Mouse (Mus musculus) forebrain, embryonic 10.5 days (tissue): Measurements from ENCODE around the gene A930033H14Rik. TPM values are rescaled to one million over a fixed set of nuclear protein-coding genes. Genes with fewer than 3 reads are reported as not detected.

Experiments
- DNase-seq: peaks from one replicate; pipeline ENCODE4 v3.0.0-alpha.2; 2017; ENCODE audit warnings: low spot score; ENCODE audit errors: extremely low spot score
- H3K27ac ChIP-seq: fragments of 300-500 bp; sonication (generic); 2 replicates; pipeline ENCODE4 v1.5.1; 2016; ENCODE audit warnings: mild to moderate bottlenecking
- H3K27me3 ChIP-seq: fragments of 300-500 bp; sonication (generic); 2 replicates; pipeline ENCODE4 v1.6.1; 2016; ENCODE audit warnings: mild to moderate bottlenecking; ENCODE audit not compliant: poor library complexity, severe bottlenecking
- H3K36me3 ChIP-seq: fragments of 300-500 bp; sonication (generic); replicated peaks from 2 replicates; pipeline ENCODE4 v1.6.1; 2016; ENCODE audit warnings: mild to moderate bottlenecking, moderate library complexity
- H3K4me1 ChIP-seq: fragments of 300-500 bp; sonication (generic); 2 replicates; pipeline ENCODE4 v1.6.1; 2016
- H3K4me3 ChIP-seq: fragments of 300-500 bp; sonication (generic); 2 replicates; pipeline ENCODE4 v1.5.1; 2016; ENCODE audit warnings: mild to moderate bottlenecking, moderate library complexity
- H3K9me3 ChIP-seq: fragments of 300-500 bp; sonication (generic); 2 replicates; pipeline ENCODE4 v1.6.1; 2016; ENCODE audit warnings: mild to moderate bottlenecking, moderate library complexity
- WGBS: fragments of 180-500 bp; shearing (Covaris S2); methylation state at CpG from one replicate; pipeline ENCODE4 v1.1.7; 2016; 5-methylcytosine and 5-hydroxymethylcytosine counted together
- polyA plus RNA-seq: library from polyadenylated mRNA; unstranded; fragments of >200 nt; fragmentation: Nextera tagmentation; extraction: Ambion mirVana; gene quantifications from 2 replicates; pipeline ENCODE4 v1.2.1, GENCODE M21; 2016

Gene A930033H14Rik
- polyA plus RNA-seq, 1 experiment from 2014 or later: 1.2 TPM

DNA sequence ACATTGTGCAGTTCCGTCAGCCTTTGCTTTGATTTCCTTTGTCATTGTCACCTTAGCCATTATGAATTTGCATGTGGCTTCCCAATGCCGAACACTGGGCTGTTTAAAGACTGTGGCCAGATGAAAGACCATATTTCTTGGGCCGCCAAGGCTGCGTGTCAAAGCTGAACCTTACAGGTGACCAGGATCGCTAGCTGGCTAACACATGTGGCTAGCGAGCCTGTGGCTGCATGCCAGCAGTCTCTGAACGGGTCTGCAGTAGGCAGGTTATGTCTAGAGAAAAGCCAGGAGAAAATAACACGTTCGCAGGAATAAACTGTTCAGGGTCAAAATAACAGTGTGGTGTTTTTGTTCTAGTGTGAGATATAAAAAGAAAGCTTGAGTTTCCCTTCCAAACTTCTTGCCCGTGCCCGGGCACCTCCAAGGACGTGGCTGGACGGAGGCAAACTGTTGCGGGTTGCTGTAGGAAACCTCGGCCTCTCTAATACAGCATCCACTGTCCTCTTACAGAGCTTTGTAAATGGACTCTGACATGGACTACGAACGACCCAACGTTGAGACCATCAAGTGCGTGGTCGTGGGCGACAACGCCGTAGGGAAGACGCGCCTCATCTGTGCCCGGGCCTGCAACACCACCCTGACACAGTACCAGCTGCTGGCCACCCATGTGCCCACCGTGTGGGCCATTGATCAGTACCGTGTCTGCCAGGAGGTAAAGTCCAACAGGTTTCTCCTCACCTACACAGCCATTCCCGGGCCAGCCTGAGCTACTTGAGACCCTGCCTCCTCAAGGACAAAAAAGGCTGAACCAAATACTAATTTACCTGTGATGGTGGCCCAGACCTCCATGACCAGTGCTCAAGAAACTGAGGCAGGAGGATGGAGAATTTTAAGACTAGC lies 35.6 kb upstream of the A930033H14Rik start:
- DNase-seq: no peak
- Histone ChIP-seq H3K27ac (no peak overlapping the region), H3K4me3 (no peak overlapping the region), H3K36me3 (peaks cover 22% of the 10 kb centered on the region), H3K4me1 (peaks cover 10% of the 10 kb centered on the region), H3K27me3 (no peaks in the 10 kb centered on the region), H3K9me3 (peaks cover 3% of the 10 kb centered on the region; the same call in 1 of the 2 replicates)
- 94% methylated on average over 29 of the region's 29 CpGs for WGBS

DNA sequence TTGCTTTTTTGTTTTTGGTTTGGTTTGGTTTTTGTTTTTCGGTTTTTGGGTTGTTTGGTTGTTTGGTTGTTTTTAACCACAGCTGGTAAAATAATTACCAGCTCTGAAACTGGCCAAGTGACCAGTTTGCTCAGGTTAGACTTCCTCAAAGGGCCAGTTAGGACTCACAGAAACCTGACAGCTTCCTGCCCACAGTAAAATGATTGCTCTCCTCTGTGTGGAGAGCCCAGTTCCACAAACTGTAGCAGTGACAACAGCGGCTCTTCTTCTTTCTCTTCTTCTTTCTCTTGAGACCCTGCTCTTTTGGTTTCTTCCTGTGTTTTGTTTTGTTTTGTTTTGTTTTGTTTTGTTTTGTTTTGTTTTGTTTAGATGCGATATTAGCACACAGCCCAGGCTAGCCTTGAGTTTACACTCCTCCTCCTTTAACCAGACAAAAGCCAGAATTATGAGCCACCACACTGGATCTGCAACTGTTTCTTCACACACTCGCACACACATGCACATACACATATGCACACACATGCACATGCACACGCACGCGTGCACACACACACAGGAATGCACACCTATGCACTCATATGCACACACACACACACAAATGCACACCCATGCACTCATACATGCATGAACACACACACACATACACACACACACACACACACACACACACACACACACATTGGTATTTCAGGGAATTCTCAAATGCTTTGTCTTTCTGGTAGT lies 34.6 kb upstream of the A930033H14Rik start:
- Histone ChIP-seq H3K4me1 (no peaks in the 10 kb centered on the region), H3K9me3 (peaks cover 3% of the 10 kb centered on the region; the same call in 1 of the 2 replicates), H3K27ac (no peak overlapping the region), H3K36me3 (peaks cover 22% of the 10 kb centered on the region), H3K4me3 (no peak overlapping the region), H3K27me3 (no peaks in the 10 kb centered on the region)
- DNase-seq: no peak
- 95% methylated on average over 7 of the region's 7 CpGs for WGBS

DNA sequence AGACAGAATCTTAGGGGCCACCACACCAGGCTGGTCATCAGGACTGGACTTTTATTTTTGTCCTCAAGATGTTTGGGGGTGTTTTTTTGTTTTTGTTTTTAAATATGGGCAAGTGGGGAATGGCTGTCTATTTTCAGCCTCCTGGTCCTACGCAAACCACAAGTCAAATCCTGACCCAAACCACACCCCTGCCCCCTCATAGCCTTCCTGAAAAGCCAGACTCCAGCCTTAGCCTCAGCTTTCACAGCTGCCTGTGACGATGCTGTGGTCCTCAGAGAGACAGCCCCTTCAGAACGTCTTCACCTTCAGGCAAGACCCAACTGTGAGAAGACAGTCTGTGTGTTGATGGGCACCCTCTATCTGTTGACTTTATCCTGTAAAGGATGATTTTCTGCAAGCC lies 33.9 kb upstream of the A930033H14Rik start:
- no peak overlapping the region for H3K4me3 ChIP-seq
- no peaks in the 10 kb centered on the region for H3K27me3 ChIP-seq
- peaks cover 20% of the 10 kb centered on the region for H3K36me3 ChIP-seq
- no peaks in the 10 kb centered on the region for H3K4me1 ChIP-seq
- WGBS: 82% methylated on average over 3 of the region's 3 CpGs
- peaks cover 3% of the 10 kb centered on the region; the same call in 1 of the 2 replicates for H3K9me3 ChIP-seq
- no peak for DNase-seq
- H3K27ac ChIP-seq: no peak overlapping the region

DNA sequence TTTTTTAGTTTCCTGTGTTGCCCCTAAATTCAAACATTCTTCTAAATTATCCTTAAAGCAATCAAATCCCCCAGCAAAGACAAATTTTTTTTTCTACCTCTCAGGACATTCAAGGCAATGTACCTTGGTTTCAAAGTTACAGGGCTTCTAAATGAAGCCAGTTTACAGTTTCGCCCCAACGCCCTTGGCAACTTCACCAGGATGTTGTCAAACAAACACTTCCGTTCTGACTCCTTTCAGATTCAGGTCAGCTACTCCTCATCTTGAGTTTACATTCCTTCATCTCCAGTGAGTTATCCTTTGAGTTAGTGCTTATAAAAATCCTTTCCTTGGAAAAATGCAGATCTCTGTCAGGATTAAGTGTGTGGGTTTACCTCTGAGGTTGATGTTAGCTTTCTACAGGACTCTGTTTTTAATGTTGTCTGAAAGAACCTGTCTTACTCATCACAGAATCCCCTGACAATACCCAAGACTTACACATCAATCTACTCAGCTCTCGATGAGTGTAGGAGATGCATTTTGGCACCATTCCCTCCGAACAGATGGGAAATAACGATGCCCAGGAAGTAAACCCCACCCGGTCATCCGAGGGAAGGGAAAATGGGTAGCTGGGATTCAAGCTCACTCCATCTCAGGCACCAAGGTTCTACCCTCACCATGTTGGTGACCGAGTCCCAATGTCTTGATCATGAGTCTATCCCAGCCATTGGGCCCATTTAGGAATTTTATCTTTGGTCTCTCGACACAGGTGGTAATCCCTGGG lies 33.2 kb upstream of the A930033H14Rik start:
- no peak overlapping the region for H3K4me3 ChIP-seq
- H3K9me3 ChIP-seq: peaks cover 3% of the 10 kb centered on the region; the same call in 1 of the 2 replicates
- H3K27ac ChIP-seq: no peak overlapping the region
- 94% methylated on average over 10 of the region's 10 CpGs for WGBS
- no peak for DNase-seq
- H3K4me1 ChIP-seq: no peaks in the 10 kb centered on the region
- no peaks in the 10 kb centered on the region for H3K27me3 ChIP-seq
- H3K36me3 ChIP-seq: peaks cover 20% of the 10 kb centered on the region

DNA sequence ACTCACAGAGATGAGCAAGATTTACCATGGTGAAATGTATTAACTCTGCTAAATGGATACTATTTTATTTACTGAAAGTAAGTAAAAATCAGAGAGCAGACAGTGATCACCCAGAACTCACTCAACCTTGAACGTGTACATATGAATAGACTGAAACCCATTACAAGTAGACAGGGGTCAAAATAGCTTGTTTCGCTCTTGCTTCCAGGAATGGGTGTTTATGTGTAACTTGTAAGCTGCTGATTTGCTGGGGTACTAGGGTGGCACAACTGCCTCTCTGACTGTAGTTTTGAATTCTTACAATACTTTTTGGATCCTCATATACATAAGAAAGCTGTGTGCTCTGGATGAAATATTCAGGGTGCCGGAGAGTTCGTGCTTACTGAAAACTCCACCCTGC lies 32.3 kb upstream of the A930033H14Rik start:
- Histone ChIP-seq H3K36me3 (peaks cover 13% of the 10 kb centered on the region), H3K4me1 (no peaks in the 10 kb centered on the region)
- WGBS: 93% methylated on average over 4 of the region's 4 CpGs

DNA sequence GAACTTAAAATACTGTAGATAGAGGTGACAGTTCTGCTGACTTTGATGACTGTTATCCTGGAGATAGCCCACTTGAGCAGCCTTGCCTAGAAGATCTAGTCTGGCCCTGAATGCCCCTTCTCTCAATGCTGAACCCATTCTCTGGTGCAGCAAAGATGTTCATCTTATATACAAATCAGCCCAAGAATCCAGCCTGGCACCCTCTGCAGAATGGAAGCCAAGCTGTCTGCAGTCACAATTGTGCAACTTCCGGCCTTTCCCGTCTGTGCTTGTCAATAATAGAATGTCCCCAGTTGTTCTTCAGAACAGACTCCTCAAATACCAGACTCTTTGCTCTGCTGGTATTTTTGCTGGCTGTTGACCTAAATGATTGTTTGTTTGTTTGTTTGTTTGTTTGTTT lies 27.6 kb upstream of the A930033H14Rik start:
- Histone ChIP-seq H3K27ac (no peak overlapping the region), H3K27me3 (no peaks in the 10 kb centered on the region), H3K4me3 (no peak overlapping the region), H3K4me1 (no peaks in the 10 kb centered on the region), H3K36me3 (peaks cover 6% of the 10 kb centered on the region), H3K9me3 (peaks cover 8% of the 10 kb centered on the region; the same call in 1 of the 2 replicates)
- 97% methylated on average over 2 of the region's 2 CpGs for WGBS
- DNase-seq: no peak

More for the DNA sequence above, 32.3 kb upstream of the A930033H14Rik start:
- H3K4me3 ChIP-seq: no peak overlapping the region
- no peaks in the 10 kb centered on the region for H3K27me3 ChIP-seq
- DNase-seq: no peak
- H3K9me3 ChIP-seq: peaks cover 3% of the 10 kb centered on the region; the same call in 1 of the 2 replicates
- no peak overlapping the region for H3K27ac ChIP-seq

DNA sequence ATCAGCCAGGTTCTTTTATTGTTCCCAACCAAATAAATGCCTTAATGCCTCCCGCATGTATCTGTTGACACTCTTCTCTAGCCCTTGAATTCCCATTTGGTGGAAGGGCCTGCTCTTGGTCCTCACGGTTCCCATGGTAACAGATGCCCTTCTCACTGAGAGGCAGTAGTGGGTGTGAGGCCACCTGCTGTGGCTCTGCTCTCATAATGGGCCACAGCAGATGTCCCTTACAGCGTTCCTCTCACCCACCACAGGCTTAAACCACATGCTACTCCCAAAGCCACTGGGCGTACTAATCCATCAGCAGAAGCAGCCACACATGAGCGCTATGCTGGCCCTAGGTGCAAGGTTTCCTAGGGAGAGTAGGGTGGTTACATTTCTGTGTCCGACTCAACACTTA lies 25.4 kb upstream of the A930033H14Rik start:
- no peak overlapping the region for H3K27ac ChIP-seq

DNA sequence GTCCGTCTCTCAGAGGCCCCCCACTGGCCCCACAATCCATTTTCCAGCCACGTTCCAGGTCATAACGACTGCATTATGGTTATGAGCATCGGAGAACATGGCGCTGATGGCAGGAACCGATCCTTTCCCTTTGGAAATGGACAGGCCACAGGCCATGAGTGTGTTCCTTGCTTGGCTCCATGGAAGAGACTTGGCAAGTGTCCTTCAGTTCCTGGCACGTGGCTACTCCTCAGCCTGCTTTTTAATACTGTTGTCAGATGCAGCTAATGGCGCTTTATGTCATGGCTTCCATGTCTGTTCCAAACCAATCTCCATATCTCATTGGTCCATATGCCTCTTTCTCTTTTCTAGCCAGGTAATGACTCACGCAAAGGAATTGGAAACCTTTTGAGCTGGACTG lies 24.9 kb upstream of the A930033H14Rik start:
- no peak overlapping the region for H3K27ac ChIP-seq
- no peak for DNase-seq
- H3K4me3 ChIP-seq: no peak overlapping the region
- no peaks in the 10 kb centered on the region for H3K4me1 ChIP-seq
- peaks cover 8% of the 10 kb centered on the region; the same call in 1 of the 2 replicates for H3K9me3 ChIP-seq
- H3K36me3 ChIP-seq: peaks cover 6% of the 10 kb centered on the region
- no peaks in the 10 kb centered on the region for H3K27me3 ChIP-seq
- 95% methylated on average over 9 of the region's 9 CpGs for WGBS

More for the DNA sequence above, 25.4 kb upstream of the A930033H14Rik start:
- peaks cover 8% of the 10 kb centered on the region; the same call in 1 of the 2 replicates for H3K9me3 ChIP-seq
- no peaks in the 10 kb centered on the region for H3K27me3 ChIP-seq
- H3K4me3 ChIP-seq: no peak overlapping the region
- no peaks in the 10 kb centered on the region for H3K4me1 ChIP-seq
- 74% methylated on average over 6 of the region's 6 CpGs for WGBS
- no peak for DNase-seq
- H3K36me3 ChIP-seq: peaks cover 6% of the 10 kb centered on the region

- Histone ChIP-seq H3K27me3 (no peaks in the 10 kb centered on the region), H3K27ac (no peak overlapping the region), H3K36me3 (peaks cover 6% of the 10 kb centered on the region), H3K4me3 (no peak overlapping the region), H3K4me1 (no peaks in the 10 kb centered on the region), H3K9me3 (peaks cover 8% of the 10 kb centered on the region; the same call in 1 of the 2 replicates)
- WGBS: 88% methylated on average over 3 of the region's 3 CpGs
- DNase-seq: no peak
Observed at GRCm38 (mm10) chr10:69237185-69237584, 24.3 kb upstream of the A930033H14Rik start.

- peaks cover 9% of the 10 kb centered on the region for H3K36me3 ChIP-seq
- H3K27ac ChIP-seq: no peak overlapping the region
- no peak overlapping the region for H3K4me3 ChIP-seq
- H3K9me3 ChIP-seq: no peaks in the 10 kb centered on the region
- H3K4me1 ChIP-seq: no peaks in the 10 kb centered on the region
- DNase-seq: no peak
- 89% methylated on average over 8 of the region's 8 CpGs for WGBS
- H3K27me3 ChIP-seq: no peaks in the 10 kb centered on the region
Observed at GRCm38 (mm10) chr10:69225951-69226350, 13.1 kb upstream of the A930033H14Rik start.

GRCm38 (mm10) chr10:69225471-69225870 lies 12.6 kb upstream of the A930033H14Rik start:
- no peaks in the 10 kb centered on the region for H3K4me1 ChIP-seq
- H3K4me3 ChIP-seq: no peak overlapping the region
- DNase-seq: no peak
- no peaks in the 10 kb centered on the region for H3K27me3 ChIP-seq
- H3K27ac ChIP-seq: no peak overlapping the region
- 94% methylated on average over 5 of the region's 5 CpGs for WGBS
- peaks cover 9% of the 10 kb centered on the region for H3K36me3 ChIP-seq
- no peaks in the 10 kb centered on the region for H3K9me3 ChIP-seq

DNA sequence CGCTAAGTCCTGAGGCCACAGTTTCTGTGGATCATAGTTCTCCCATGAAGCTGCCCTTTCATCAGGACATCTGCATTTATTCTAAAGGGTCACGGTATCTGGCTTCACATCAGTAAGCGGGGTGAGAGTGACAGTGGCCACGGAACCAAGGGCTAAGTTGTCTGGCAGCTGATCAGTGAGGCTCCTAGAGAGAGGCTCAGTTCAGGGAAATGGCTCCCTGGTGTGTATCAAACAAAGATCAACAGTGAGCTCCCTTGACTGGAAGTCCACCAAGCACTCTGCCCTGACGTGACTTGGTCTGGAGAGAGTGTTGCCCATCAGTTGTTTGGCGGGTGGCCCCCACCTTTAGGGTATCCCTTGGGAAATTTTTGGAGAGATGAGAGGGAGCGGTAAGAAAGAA lies 11.4 kb upstream of the A930033H14Rik start:
- Histone ChIP-seq H3K4me1 (no peaks in the 10 kb centered on the region), H3K27ac (no peak overlapping the region), H3K27me3 (no peaks in the 10 kb centered on the region), H3K9me3 (no peaks in the 10 kb centered on the region), H3K36me3 (peaks cover 11% of the 10 kb centered on the region), H3K4me3 (no peak overlapping the region)
- no peak for DNase-seq
- 75% methylated on average over 7 of the region's 7 CpGs for WGBS
